Mouse (Mus musculus) midbrain, embryonic 13.5 days (tissue): ENCODE results near the gene Rpl38. TPM values are rescaled to one million over a fixed set of nuclear protein-coding genes. Genes with fewer than 3 reads are reported as not detected.
"Not testable (repeated sequence)": the region's sequence is repeated elsewhere in the genome, so short reads cannot be mapped to it uniquely, and the experiment has no call there.

Experiments
- ATAC-seq: fragments of 200-750 bp; cut with Nextera tagmentation; 2 replicates; pipeline ENCODE4 v1.8.0; 2017; ENCODE audit warnings: mild to moderate bottlenecking, moderate TSS enrichment, moderate library complexity
- H3K27ac ChIP-seq: fragments of 300-500 bp; sonication (generic); 2 replicates; pipeline ENCODE4 v1.5.1; 2015; ENCODE audit warnings: inconsistent platforms, mild to moderate bottlenecking, moderate library complexity
- H3K27me3 ChIP-seq: fragments of 300-500 bp; sonication (generic); 2 replicates; pipeline ENCODE4 v1.6.1; 2015; ENCODE audit warnings: mild to moderate bottlenecking, inconsistent platforms
- H3K36me3 ChIP-seq: fragments of 300-500 bp; sonication (generic); 2 replicates; pipeline ENCODE4 v1.6.1; 2015; ENCODE audit warnings: mild to moderate bottlenecking, inconsistent platforms
- H3K4me1 ChIP-seq: fragments of 300-500 bp; sonication (generic); replicated peaks from 2 replicates; pipeline ENCODE4 v1.6.1; 2015; ENCODE audit warnings: inconsistent platforms
- H3K4me2 ChIP-seq: fragments of 300-500 bp; sonication (generic); replicated peaks from 2 replicates; pipeline ENCODE4 v1.6.1; 2015; ENCODE audit warnings: moderate library complexity, mild to moderate bottlenecking, inconsistent platforms
- H3K4me3 ChIP-seq: fragments of 300-500 bp; sonication (generic); replicated peaks from 2 replicates; pipeline ENCODE4 v1.5.1; 2015; ENCODE audit warnings: mild to moderate bottlenecking, inconsistent platforms
- H3K9ac ChIP-seq: fragments of 300-500 bp; sonication (generic); replicated peaks from 2 replicates; pipeline ENCODE4 v1.6.1; 2015; ENCODE audit warnings: mild to moderate bottlenecking, inconsistent platforms
- H3K9me3 ChIP-seq: fragments of 300-500 bp; sonication (generic); 2 replicates; pipeline ENCODE4 v1.6.1; 2016; ENCODE audit warnings: mild to moderate bottlenecking, inconsistent platforms
- WGBS: fragments of 180-500 bp; shearing (Covaris S2); methylation state at CpG from one replicate; pipeline ENCODE4 v1.1.7; 2015; 5-methylcytosine and 5-hydroxymethylcytosine counted together
- polyA plus RNA-seq: library from polyadenylated mRNA; unstranded; fragments of >200 nt; fragmentation: Nextera tagmentation; extraction: Ambion mirVana; gene quantifications from 2 replicates; pipeline ENCODE4 v1.2.1, GENCODE M21; 2015

The Rpl38 gene
- polyA plus RNA-seq, 1 experiment from 2014 or later: 826 TPM

DNA sequence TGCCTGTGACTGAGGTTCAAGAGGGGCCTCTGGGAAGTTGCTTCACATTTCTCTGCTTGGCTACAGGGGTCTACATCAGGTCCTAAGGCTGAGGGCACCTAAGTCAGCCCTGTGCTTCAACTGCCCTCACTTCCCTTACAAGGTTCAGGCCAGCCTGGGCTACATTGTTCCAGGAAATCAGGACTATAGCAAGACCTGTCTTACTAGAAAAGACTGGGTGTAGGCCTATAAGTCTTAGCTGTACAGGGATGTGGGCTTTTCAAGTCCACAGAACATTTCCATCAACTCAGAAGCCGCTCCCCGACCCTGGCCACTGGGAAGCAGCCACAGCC lies 5.4 kb downstream of the Rpl38 start:
- Histone ChIP-seq H3K4me1 (peaks cover 43% of the 10 kb centered on the region), H3K27ac (no peak overlapping the region), H3K4me3 (no peak overlapping the region), H3K36me3 (peaks cover 43% of the 10 kb centered on the region), H3K4me2 (no peak overlapping the region), H3K27me3 (peaks cover 23% of the 10 kb centered on the region), H3K9me3 (no peaks in the 10 kb centered on the region), H3K9ac (no peak overlapping the region)
- no peak for ATAC-seq
- WGBS: 76% methylated on average over 2 of the region's 2 CpGs

DNA sequence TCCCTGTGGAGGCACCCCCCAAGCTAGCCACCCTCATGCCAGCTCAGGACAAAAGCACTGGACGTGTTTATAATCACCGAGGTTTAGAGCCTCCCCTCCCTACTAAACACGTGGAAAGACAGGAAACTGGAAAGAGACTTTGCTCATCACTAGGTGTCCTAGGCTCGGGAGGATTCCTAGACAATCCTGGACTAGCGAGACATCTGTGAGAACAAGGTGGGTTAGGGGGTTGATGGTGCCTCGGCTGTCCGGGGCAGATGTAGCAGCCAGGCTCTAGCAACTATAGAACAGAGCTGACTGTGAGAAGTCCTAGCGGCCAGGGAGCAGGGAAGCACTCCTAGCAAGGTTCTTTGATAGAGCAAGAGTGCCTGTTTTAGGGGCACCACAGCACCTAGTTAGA lies 5.9 kb downstream of the Rpl38 start:
- WGBS: 56% methylated on average over 8 of the region's 8 CpGs
- Histone ChIP-seq H3K4me2 (no peak overlapping the region), H3K27me3 (peaks cover 23% of the 10 kb centered on the region), H3K9ac (no peak overlapping the region), H3K9me3 (no peaks in the 10 kb centered on the region), H3K4me1 (peaks cover 44% of the 10 kb centered on the region), H3K36me3 (peaks cover 43% of the 10 kb centered on the region), H3K4me3 (no peak overlapping the region), H3K27ac (no peak overlapping the region)
- ATAC-seq: no peak

GRCm38 (mm10) chr11:114674796-114675195 lies 6.5 kb downstream of the Rpl38 start:
- H3K27ac ChIP-seq, H3K9me3 ChIP-seq, ATAC-seq, H3K4me3 ChIP-seq: not testable (repeated sequence)
- H3K9ac ChIP-seq: 0 out of 2 replicates have a peak overlapping the region, but pooled peaks have one; percentile 76
- H3K4me1 ChIP-seq: peaks cover 44% of the 10 kb centered on the region
- H3K4me2 ChIP-seq: peak overlapping the region; percentile 85
- peaks cover 23% of the 10 kb centered on the region for H3K27me3 ChIP-seq
- no CpG with 5 or more reads among the region's 3 CpGs for WGBS
- H3K36me3 ChIP-seq: peaks cover 43% of the 10 kb centered on the region

- H3K36me3 ChIP-seq: peaks cover 41% of the 10 kb centered on the region
- ATAC-seq: peak; percentile 77
- H3K4me1 ChIP-seq: peaks cover 40% of the 10 kb centered on the region
- peaks cover 23% of the 10 kb centered on the region for H3K27me3 ChIP-seq
- peak within 1 kb of the TSS; percentile 36; the same call in 1 of the 2 replicates for H3K27ac ChIP-seq
- no peaks in the 10 kb centered on the region for H3K9me3 ChIP-seq
- H3K4me3 ChIP-seq: peak within 1 kb of the TSS; percentile 49
- under 1% methylated on average over 38 of the region's 40 CpGs for WGBS
- H3K4me2 ChIP-seq: peak within 1 kb of the TSS; percentile 85
- peak within 1 kb of the TSS; percentile 76 for H3K9ac ChIP-seq
Measured at GRCm38 (mm10) chr11:114675341-114675825, 7.1 kb downstream of the Rpl38 start, which contains the start of gene Ttyh2. Ttyh2 (plus strand) TSS chr11:114675431.

DNA sequence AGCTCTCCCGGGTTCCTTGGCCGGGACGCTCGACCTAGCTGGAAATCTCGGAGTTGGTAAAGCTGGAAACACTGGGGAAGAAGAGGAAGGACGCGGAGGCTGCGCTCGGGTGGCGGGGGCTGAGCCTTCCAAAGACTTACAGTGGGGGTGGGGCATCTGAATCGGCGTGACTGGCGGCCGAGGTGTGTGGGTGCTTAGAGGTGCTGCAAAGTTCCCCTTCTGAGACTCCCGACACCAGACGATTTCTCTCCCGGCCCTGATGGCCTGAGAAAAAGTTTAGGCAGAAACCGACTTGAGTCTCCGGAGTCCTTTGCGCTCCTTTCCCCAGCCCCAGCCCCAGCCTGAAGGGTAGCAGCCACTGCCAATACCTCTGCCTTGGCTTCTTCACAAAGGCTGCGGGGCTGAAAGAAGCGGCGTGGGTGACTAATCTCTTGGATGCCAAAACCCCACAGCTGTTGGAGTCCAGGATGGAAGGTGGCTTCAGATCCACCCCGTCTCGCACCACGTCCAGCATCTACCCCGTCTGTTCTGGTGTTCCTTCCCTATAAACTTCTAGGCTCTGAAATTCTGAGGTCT lies 7.6 kb downstream of the Rpl38 start:
- peak overlapping the region; percentile 36; the same call in 1 of the 2 replicates for H3K27ac ChIP-seq
- peaks cover 40% of the 10 kb centered on the region for H3K4me1 ChIP-seq
- WGBS: 2% methylated on average over 27 of the region's 27 CpGs
- ATAC-seq: 0 out of 2 replicates have a peak, but pooled peaks have one; percentile 1
- H3K4me2 ChIP-seq: peak overlapping the region; percentile 85
- no peaks in the 10 kb centered on the region for H3K9me3 ChIP-seq
- peak overlapping the region; percentile 76 for H3K9ac ChIP-seq
- H3K4me3 ChIP-seq: peak overlapping the region; percentile 49
- H3K36me3 ChIP-seq: peaks cover 35% of the 10 kb centered on the region
- peaks cover 23% of the 10 kb centered on the region for H3K27me3 ChIP-seq

DNA sequence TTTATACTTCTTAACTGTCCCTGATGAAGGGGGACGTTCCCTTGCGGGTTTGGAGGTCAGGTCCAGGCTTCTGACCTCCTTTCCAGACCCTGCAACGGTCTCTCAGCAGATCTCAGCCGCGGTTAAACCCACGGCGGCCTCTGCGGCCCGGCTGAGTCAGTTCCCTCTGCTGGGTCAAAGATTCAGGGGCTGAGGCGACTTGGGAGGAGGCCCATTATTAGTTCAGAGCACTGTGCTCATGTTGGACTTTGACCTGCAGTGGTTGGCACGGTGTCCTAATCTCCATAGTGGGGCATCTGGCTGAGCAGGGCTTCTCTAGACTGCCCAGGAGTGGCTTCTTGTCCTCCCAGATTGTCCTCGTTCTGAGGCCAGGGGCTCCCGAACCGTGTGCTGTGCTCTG lies 8.1 kb downstream of the Rpl38 start:
- Histone ChIP-seq H3K4me1 (peaks cover 39% of the 10 kb centered on the region), H3K36me3 (peaks cover 30% of the 10 kb centered on the region), H3K27me3 (peaks cover 23% of the 10 kb centered on the region), H3K9me3 (no peaks in the 10 kb centered on the region), H3K4me3 (peak overlapping the region; percentile 49), H3K4me2 (peak overlapping the region; percentile 85), H3K27ac (no peak overlapping the region), H3K9ac (peak overlapping the region; percentile 76)
- ATAC-seq: no peak
- WGBS: 10% methylated on average over 14 of the region's 14 CpGs

- ATAC-seq: no peak
- WGBS: 43% methylated on average over 9 of the region's 9 CpGs
- H3K4me1 ChIP-seq: peaks cover 39% of the 10 kb centered on the region
Measured at GRCm38 (mm10) chr11:114676896-114677530, 8.7 kb downstream of the Rpl38 start.

DNA sequence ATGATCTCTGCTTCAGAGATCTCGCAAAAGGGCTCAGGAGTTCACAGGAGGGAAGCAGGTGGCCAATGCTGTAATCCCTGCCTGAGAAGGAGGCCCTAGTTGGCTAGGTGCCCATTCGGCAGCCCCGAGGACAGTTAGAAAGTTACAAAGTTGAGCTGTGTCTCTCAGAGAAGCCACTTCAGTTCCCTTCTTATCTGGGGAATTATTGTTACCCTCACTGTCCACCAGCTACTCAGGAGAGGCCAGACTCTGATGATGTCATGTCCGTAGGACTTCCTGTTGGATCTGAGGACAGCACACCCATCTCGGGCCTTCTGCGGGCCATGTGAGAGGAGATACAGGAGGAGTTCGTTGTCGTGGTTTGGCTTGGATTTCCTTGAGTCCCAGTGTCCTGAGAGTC lies 11.3 kb downstream of the Rpl38 start:
- Histone ChIP-seq H3K9ac (no peak overlapping the region; the same call in 1 of the 2 replicates), H3K27ac (no peak overlapping the region), H3K36me3 (no peaks in the 10 kb centered on the region), H3K27me3 (peaks cover 23% of the 10 kb centered on the region), H3K4me2 (no peak overlapping the region), H3K4me1 (peaks cover 39% of the 10 kb centered on the region), H3K4me3 (no peak overlapping the region), H3K9me3 (no peaks in the 10 kb centered on the region)
- no peak for ATAC-seq
- 79% methylated on average over 8 of the region's 8 CpGs for WGBS

More at GRCm38 (mm10) chr11:114676896-114677530, 8.7 kb downstream of the Rpl38 start:
- Histone ChIP-seq H3K9me3 (no peaks in the 10 kb centered on the region), H3K4me2 (peak overlapping the region; percentile 85), H3K27me3 (peaks cover 23% of the 10 kb centered on the region), H3K9ac (peak overlapping the region; percentile 76), H3K36me3 (peaks cover 24% of the 10 kb centered on the region), H3K4me3 (peak overlapping the region; percentile 49), H3K27ac (no peak overlapping the region)

GRCm38 (mm10) chr11:114680291-114680690 lies 12.0 kb downstream of the Rpl38 start:
- Histone ChIP-seq H3K36me3 (no peaks in the 10 kb centered on the region), H3K9me3 (no peaks in the 10 kb centered on the region), H3K4me3 (no peak overlapping the region), H3K27me3 (peaks cover 23% of the 10 kb centered on the region), H3K27ac (no peak overlapping the region), H3K9ac (no peak overlapping the region), H3K4me1 (peaks cover 43% of the 10 kb centered on the region), H3K4me2 (no peak overlapping the region)
- ATAC-seq: no peak
- WGBS: 64% methylated on average over 10 of the region's 10 CpGs

- Histone ChIP-seq H3K9me3 (no peaks in the 10 kb centered on the region), H3K4me3 (no peak overlapping the region), H3K9ac (no peak overlapping the region), H3K27ac (no peak overlapping the region), H3K4me2 (no peak overlapping the region), H3K27me3 (peaks cover 18% of the 10 kb centered on the region), H3K36me3 (no peaks in the 10 kb centered on the region), H3K4me1 (peaks cover 36% of the 10 kb centered on the region)
- no peak for ATAC-seq
- 56% methylated on average over 5 of the region's 5 CpGs for WGBS
Measured at GRCm38 (mm10) chr11:114681054-114681453, 12.7 kb downstream of the Rpl38 start.

DNA sequence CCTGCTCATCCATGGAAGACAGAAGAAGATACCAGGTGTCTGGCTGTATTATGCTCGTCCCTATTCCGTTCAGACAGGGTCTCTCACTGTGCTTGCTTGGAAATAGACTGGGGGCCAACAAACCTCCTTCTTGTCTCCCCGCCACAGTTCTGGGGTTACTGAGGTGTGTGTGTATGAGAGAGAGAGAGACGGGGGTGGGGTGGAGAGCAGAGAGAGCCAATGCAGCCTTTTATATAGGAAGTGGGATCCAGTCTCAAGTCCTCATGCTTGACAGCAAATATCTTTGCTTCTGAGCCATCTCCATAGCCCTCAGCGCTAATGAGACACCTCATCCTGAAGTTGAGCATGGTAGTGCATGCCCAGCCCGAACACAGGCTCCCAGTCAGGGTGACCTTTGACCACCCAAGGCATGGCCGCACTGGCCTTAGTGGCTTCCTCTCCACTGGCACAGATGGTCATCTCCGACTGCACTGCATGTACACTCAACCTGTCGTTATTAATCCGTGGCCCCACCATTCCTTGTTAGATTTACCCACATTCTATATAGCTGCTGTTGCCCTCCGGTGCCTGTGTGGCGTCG lies 14.1 kb downstream of the Rpl38 start:
- Histone ChIP-seq H3K4me1 (peaks cover 29% of the 10 kb centered on the region), H3K27ac (no peak overlapping the region), H3K36me3 (no peaks in the 10 kb centered on the region), H3K4me2 (no peak overlapping the region), H3K4me3 (no peak overlapping the region), H3K9ac (no peak overlapping the region), H3K27me3 (0 out of 2 replicates have a peak, but pooled peaks cover 6% of the 10 kb centered on the region), H3K9me3 (no peaks in the 10 kb centered on the region)
- WGBS: 96% methylated on average over 13 of the region's 13 CpGs
- ATAC-seq: no peak

GRCm38 (mm10) chr11:114683029-114683721 lies 14.9 kb downstream of the Rpl38 start:
- H3K4me3 ChIP-seq: no peak overlapping the region
- H3K27ac ChIP-seq: no peak overlapping the region
- peaks cover 29% of the 10 kb centered on the region for H3K4me1 ChIP-seq
- ATAC-seq: no peak
- H3K4me2 ChIP-seq: no peak overlapping the region
- H3K9me3 ChIP-seq: no peaks in the 10 kb centered on the region
- 80% methylated on average over 10 of the region's 10 CpGs for WGBS
- no peaks in the 10 kb centered on the region for H3K36me3 ChIP-seq
- no peak overlapping the region for H3K9ac ChIP-seq
- 0 out of 2 replicates have a peak, but pooled peaks cover 2% of the 10 kb centered on the region for H3K27me3 ChIP-seq
